Mouse (Mus musculus) testis, adult 2 months (tissue): ENCODE measurements around the gene Phf7. TPM values are rescaled to one million over a fixed set of nuclear protein-coding genes. Genes with fewer than 3 reads are reported as not detected.

Experiments used
- H3K27ac ChIP-seq: fragments of 200-500 bp; 2 replicates; pipeline ENCODE4 v1.5.1; 2012; ENCODE audit warnings: low read depth, low read length; ENCODE audit not compliant: control insufficient read depth, insufficient read depth
- H3K27me3 ChIP-seq: fragments of 200-500 bp; 2 replicates; pipeline ENCODE4 v1.6.1; 2012; ENCODE audit warnings: mild to moderate bottlenecking, low read length, moderate library complexity; ENCODE audit not compliant: control insufficient read depth, insufficient read depth
- H3K36me3 ChIP-seq: fragments of 200-500 bp; 2 replicates; pipeline ENCODE4 v1.6.1; 2012; ENCODE audit warnings: mild to moderate bottlenecking, low read length; ENCODE audit not compliant: control insufficient read depth, insufficient read depth
- H3K4me1 ChIP-seq: fragments of 200-500 bp; 2 replicates; pipeline ENCODE4 v1.6.1; 2012; ENCODE audit warnings: low read length; ENCODE audit not compliant: control insufficient read depth, insufficient read depth
- H3K4me3 ChIP-seq: fragments of 200-500 bp; 2 replicates; pipeline ENCODE4 v1.5.1; 2012; ENCODE audit warnings: low read depth, mild to moderate bottlenecking, low read length, moderate library complexity, mixed read lengths; ENCODE audit not compliant: control insufficient read depth
- CTCF ChIP-seq: fragments of 200-500 bp; IDR thresholded peaks from 2 replicates; pipeline ENCODE4 v1.5.1; 2012; ENCODE audit warnings: low read depth, mild to moderate bottlenecking, inconsistent platforms, low read length, moderate library complexity; ENCODE audit not compliant: control insufficient read depth, insufficient read depth, insufficient replicate concordance
- POLR2A ChIP-seq: fragments of 200-500 bp; IDR thresholded peaks from 2 replicates; pipeline ENCODE4 v1.6.1; 2012; ENCODE audit warnings: low read depth, mild to moderate bottlenecking, inconsistent platforms, low read length, moderate library complexity; ENCODE audit not compliant: control insufficient read depth
- polyA plus RNA-seq: library from polyadenylated mRNA; depleted of rRNA; stranded (reverse); fragments of >200 nt; gene quantifications from 2 replicates; pipeline ENCODE4 v1.2.3, GENCODE M21; 2012

Phf7 gene
- polyA plus RNA-seq, 1 experiment = 1,194 TPM

DNA sequence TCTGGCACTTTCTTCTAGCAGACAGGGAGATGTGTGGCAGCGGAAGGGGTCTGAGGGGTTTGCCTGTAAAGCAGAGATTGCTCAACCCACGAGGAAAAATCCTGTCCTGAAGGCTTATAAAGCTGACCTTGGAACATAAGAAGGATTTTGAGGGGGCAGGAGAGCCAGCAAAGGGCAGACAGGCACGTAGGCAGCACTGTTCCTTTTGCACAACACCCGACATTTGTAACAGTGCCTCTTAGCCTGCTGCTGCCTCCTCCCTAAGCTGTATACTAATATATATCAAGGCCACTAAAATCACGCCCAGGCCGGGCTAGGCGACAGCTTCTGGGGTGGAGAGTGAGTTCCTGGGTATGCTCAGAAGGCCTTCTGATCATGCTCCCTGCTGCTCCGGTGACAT lies 20.7 kb downstream of the Phf7 start:
- Histone ChIP-seq H3K36me3 (no peaks in the 10 kb centered on the region), H3K4me1 (peaks cover 2% of the 10 kb centered on the region), H3K27ac (no peak overlapping the region), H3K4me3 (no peak overlapping the region), H3K27me3 (no peaks in the 10 kb centered on the region)
- TF ChIP-seq POLR2A = no peak
- no peak for TF ChIP-seq CTCF

DNA sequence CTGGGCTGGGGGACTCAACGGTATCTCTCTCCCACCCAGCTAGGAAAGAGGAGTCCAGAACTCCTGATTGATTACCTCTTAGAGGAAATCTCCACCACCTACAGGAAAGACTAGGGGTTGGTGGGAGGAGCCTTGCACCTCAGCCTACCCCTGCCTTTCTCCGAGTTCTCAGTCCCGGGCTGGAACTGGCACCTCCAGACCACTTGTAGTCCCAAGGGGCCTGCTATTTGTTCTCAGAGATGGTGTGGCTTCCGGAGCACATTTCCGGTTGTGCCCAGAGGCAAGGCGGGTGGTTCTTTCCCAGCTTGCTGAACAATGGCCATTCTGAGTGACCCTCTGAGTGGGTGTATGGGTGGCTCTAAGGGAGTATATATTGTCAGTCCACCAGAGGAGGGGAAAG lies 22.9 kb downstream of the Phf7 start:
- Histone ChIP-seq H3K4me3 (no peak overlapping the region), H3K27me3 (no peaks in the 10 kb centered on the region), H3K27ac (no peak overlapping the region), H3K4me1 (peaks cover 2% of the 10 kb centered on the region), H3K36me3 (no peaks in the 10 kb centered on the region)
- no peak for TF ChIP-seq CTCF

GRCm38 (mm10) chr14:31226978-31227377 lies 24.1 kb downstream of the Phf7 start:
- no peaks in the 10 kb centered on the region for H3K36me3 ChIP-seq
- no peaks in the 10 kb centered on the region for H3K27me3 ChIP-seq
- H3K4me3 ChIP-seq = no peak overlapping the region
- H3K4me1 ChIP-seq = peaks cover 2% of the 10 kb centered on the region
- TF ChIP-seq CTCF (no peak), POLR2A (no peak)
- H3K27ac ChIP-seq = no peak overlapping the region

GRCm38 (mm10) chr14:31217666-31218065 lies 33.5 kb downstream of the Phf7 start, which contains the start of gene Sema3g:
TSS of gene Sema3g (plus strand) at chr14:31217860.
- no peak within 1 kb of the TSS for H3K27ac ChIP-seq
- H3K4me3 ChIP-seq = no peak within 1 kb of the TSS
- TF ChIP-seq POLR2A (no peak), CTCF (peak; percentile 27; the same call in 1 of the 2 replicates)
- no peaks in the 10 kb centered on the region for H3K27me3 ChIP-seq
- no peaks in the 10 kb centered on the region for H3K4me1 ChIP-seq
- no peaks in the 10 kb centered on the region for H3K36me3 ChIP-seq

- no peaks in the 10 kb centered on the region for H3K27me3 ChIP-seq
- H3K4me1 ChIP-seq = no peaks in the 10 kb centered on the region
- no peaks in the 10 kb centered on the region for H3K36me3 ChIP-seq
- no peak for TF ChIP-seq CTCF
- H3K4me3 ChIP-seq = no peak within 1 kb of the TSS
- H3K27ac ChIP-seq = no peak within 1 kb of the TSS
These were observed 34.3 kb downstream of the Phf7 start, which contains the start of gene Nisch for GRCm38 (mm10) chr14:31216846-31217245. TSS of gene Nisch (minus strand) at chr14:31216946.

DNA sequence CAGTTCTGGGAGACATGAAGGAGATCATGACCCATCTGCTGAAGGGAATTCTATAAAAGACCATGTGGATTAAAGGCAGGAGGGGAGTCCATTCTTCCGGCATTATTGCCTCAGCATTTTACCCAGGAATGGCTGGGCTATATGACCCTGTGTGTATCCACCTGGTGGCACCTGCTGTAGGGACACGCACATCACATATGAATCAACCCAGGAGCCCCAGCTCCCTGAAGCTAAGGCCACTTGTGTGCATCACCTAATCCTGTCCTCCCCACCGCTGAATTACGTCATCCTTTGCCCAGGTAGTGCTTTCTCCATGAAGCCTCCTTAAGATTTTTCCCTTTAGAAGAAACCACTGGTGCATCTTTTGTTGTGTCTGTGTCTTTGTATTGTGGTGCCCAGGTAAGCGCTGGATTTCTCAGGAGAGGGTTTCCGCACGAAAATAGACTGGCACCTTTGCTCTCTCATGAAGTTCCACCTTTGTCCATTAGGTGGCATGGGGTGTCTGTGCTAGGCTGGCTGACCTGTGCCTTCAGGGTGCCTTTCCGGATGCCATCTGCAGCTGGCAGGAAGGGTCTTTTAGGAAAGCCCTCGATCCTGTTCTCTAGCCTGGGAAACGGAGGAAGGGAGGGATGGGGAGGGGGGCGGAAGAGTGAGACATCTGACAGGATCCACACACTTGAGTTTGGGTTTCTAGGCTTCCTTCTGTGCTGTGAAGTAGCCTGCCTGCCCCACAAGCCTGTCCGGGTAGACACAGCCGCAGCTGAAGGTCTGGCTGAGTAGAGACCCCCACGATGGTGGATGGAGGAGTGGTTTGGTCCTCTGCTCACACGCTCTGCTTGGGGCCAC lies 35.7 kb downstream of the Phf7 start:
- TF ChIP-seq POLR2A = no peak
- TF ChIP-seq CTCF = peak; percentile 75; the same call in 1 of the 2 replicates
- no peak overlapping the region for H3K27ac ChIP-seq
- no peaks in the 10 kb centered on the region for H3K27me3 ChIP-seq
- H3K4me1 ChIP-seq = no peaks in the 10 kb centered on the region; the same call in 1 of the 2 replicates
- no peaks in the 10 kb centered on the region for H3K36me3 ChIP-seq
- H3K4me3 ChIP-seq = no peak overlapping the region

DNA sequence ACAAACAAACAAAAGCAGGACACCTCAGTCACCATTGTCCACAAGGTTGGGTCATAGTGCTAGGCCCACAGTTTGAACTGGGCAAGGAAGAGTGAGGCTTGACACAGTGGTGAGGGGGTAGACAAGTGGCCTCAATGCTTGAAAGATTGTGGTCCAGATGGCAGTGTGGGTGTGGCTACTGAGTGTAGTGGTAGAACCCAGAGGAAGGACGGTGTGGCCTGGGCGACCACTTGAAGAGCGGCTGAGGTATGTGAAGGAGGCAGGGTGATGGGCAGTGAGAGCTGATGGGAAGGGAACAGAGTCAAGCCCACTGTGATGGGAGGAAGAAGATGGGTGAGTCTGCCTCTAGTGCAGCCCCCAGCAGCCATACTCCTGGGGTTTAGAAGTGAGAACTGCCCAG lies 36.4 kb downstream of the Phf7 start:
- Histone ChIP-seq H3K36me3 (no peaks in the 10 kb centered on the region), H3K4me3 (no peak overlapping the region), H3K27me3 (no peaks in the 10 kb centered on the region), H3K27ac (no peak overlapping the region), H3K4me1 (no peaks in the 10 kb centered on the region; the same call in 1 of the 2 replicates)
- no peak for TF ChIP-seq CTCF

DNA sequence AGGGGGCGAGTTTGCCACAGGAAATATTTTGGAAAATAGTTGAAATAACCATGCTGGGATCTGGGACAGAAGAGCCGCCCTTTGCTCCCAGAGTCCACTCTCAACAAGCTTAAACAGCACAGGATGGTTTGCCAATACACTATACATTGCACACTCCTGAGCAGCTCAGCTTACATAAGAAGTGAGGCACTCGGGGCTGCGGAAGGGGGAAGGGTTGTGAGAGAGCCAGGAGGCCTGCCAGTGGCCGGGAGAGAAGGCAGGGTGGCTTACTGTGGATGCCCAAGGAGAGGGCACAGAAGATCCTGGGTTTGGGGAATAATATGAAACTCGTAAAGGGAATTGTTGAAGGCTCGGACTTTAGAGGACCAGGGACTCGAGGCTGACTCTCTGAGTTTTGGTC lies 37.2 kb downstream of the Phf7 start:
- Histone ChIP-seq H3K4me3 (no peak overlapping the region), H3K27me3 (no peaks in the 10 kb centered on the region), H3K36me3 (no peaks in the 10 kb centered on the region), H3K27ac (no peak overlapping the region), H3K4me1 (no peaks in the 10 kb centered on the region; the same call in 1 of the 2 replicates)
- TF ChIP-seq CTCF (no peak), POLR2A (no peak)
